Mouse (Mus musculus): ENCODE measurements around the gene Olfr476. TPM values are rescaled to one million over a fixed set of nuclear protein-coding genes. Genes with fewer than 3 reads are reported as not detected.
"Not testable (repeated sequence)": the region's sequence is repeated elsewhere in the genome, so short reads cannot be mapped to it uniquely, and the experiment has no call there.

Gene Olfr476
- not detected in 2 replicates for polyA plus RNA-seq (2014; fragmentation: Nextera tagmentation; extraction: Ambion mirVana)

DNA sequence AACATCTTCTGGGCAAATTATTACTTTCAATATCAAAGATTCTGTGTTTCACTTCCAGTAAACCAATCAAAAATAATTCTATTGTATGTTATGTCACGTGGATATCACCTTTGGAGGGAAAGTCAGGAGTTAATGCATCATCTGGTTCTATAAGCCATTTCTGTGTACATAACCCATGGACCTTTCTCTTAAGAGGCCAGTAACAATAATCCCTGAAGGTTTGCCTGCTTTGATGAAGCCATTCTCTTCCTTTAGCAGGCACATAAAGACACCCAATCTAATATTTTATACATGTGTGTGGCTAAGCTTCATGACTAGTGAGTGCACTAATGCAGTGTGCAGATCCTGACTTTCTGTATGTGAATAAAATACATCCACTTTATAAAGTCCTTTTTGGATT lies at the start of gene Olfr476:
TSS of gene Olfr476 (plus strand) at position 301 of the 400 bp plus-strand sequence.
- Histone ChIP-seq H3K4me3 (ENCODE audit: low read depth, low read length) (no peak within 1 kb of the TSS), H3K36me3 (ENCODE audit: control insufficient read depth, insufficient read depth, low read length) (no peaks in the 10 kb centered on the region), H3K4me2 (no peak within 1 kb of the TSS), H3K9me3 (ENCODE audit: control insufficient read depth, low read length) (no peaks in the 10 kb centered on the region), H3K9ac (ENCODE audit: low read length) (no peak within 1 kb of the TSS), H3K4me1 (ENCODE audit: control insufficient read depth, insufficient read depth, low read length) (no peaks in the 10 kb centered on the region), H3K27me3 (ENCODE audit: control insufficient read depth, insufficient read depth, low read length) (no peaks in the 10 kb centered on the region), H3K27ac (ENCODE audit: low read depth, low read length) (no peak within 1 kb of the TSS)
- DNase-seq (ENCODE audit: low spot score, missing footprints): no peak
- WGBS: 63% methylated on average over 1 of the region's 1 CpGs
- no peak for ATAC-seq (ENCODE audit: low FRiP score)

DNA sequence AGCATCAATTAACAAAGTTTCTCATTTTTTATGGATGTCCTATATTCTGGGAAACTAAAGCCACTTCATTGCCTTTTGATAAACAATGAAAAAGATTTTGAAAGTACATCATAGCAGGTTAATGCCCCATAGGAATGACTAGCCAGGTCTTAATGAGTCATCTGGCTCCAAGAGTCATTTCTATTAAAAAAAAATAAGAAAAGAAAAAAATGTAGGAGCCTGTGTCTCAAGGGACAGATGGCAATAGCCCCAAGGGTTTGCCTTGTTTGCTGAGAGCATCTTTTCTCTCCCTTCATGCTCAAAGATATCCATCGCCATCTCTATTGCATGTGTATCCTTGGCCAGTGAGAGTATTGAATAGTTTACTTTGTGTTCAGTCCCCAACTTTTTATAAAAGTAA lies 34.5 kb upstream of the Olfr476 start, which contains the start of gene Olfr473:
TSS of gene Olfr473 (plus strand) at position 301 of the 400 bp plus-strand sequence.
- H3K27ac ChIP-seq (ENCODE audit: low read depth, low read length): no peak within 1 kb of the TSS
- no peak within 1 kb of the TSS for H3K4me2 ChIP-seq
- H3K27me3 ChIP-seq (ENCODE audit: control insufficient read depth, insufficient read depth, low read length): no peaks in the 10 kb centered on the region
- ATAC-seq (ENCODE audit: low FRiP score): no peak
- H3K4me3 ChIP-seq (ENCODE audit: low read depth, low read length): no peak within 1 kb of the TSS
- H3K9ac ChIP-seq (ENCODE audit: low read length): no peak within 1 kb of the TSS
- DNase-seq (ENCODE audit: low spot score, missing footprints): no peak
- no peaks in the 10 kb centered on the region for H3K9me3 ChIP-seq (ENCODE audit: control insufficient read depth, low read length)
- no peaks in the 10 kb centered on the region for H3K36me3 ChIP-seq (ENCODE audit: control insufficient read depth, insufficient read depth, low read length)
- H3K4me1 ChIP-seq (ENCODE audit: control insufficient read depth, insufficient read depth, low read length): no peaks in the 10 kb centered on the region
- 100% methylated on average over 1 of the region's 1 CpGs for whole genome bisulfite sequencing

GRCm38 (mm10) chr7:107952539-107952938 lies 12.1 kb upstream of the Olfr476 start:
- H3K27ac ChIP-seq (ENCODE audit: low read depth, low read length); H3K4me2 ChIP-seq; H3K27me3 ChIP-seq (ENCODE audit: control insufficient read depth, insufficient read depth, low read length); H3K9ac ChIP-seq (ENCODE audit: low read length); H3K4me1 ChIP-seq (ENCODE audit: control insufficient read depth, insufficient read depth, low read length); H3K4me3 ChIP-seq (ENCODE audit: low read depth, low read length); H3K36me3 ChIP-seq (ENCODE audit: control insufficient read depth, insufficient read depth, low read length); H3K9me3 ChIP-seq (ENCODE audit: control insufficient read depth, low read length); DNase-seq (ENCODE audit: low spot score, missing footprints); ATAC-seq (ENCODE audit: low FRiP score): not testable (repeated sequence)
- 98% methylated on average over 12 of the region's 12 CpGs for WGBS

DNA sequence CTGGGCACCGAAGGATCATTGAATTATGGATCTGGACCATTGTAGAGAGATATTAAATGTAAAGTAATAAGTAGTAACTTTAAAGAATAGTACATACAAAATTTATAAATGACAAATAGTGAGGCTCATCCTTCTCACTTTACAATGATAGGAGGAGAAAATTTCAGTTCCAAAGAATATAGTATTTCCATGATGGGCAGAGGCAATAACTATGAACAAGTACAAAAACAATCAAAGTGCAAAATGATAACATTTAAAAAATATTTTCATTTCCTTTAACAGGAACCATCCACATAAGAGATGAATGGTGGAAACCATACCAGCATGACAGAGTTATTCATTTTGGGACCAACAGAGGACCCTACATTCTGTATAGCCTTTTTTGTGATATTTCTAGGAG lies 10.3 kb upstream of the Olfr476 start, which contains the start of gene Olfr474:
TSS of gene Olfr474 (plus strand) at position 301 of the 400 bp plus-strand sequence.
- 81% methylated on average over 1 of the region's 1 CpGs for WGBS
- Histone ChIP-seq H3K9me3 (ENCODE audit: control insufficient read depth, low read length) (no peaks in the 10 kb centered on the region), H3K27ac (ENCODE audit: low read depth, low read length) (no peak within 1 kb of the TSS), H3K4me1 (ENCODE audit: control insufficient read depth, insufficient read depth, low read length) (no peaks in the 10 kb centered on the region), H3K27me3 (ENCODE audit: control insufficient read depth, insufficient read depth, low read length) (no peaks in the 10 kb centered on the region), H3K36me3 (ENCODE audit: control insufficient read depth, insufficient read depth, low read length) (no peaks in the 10 kb centered on the region), H3K4me2 (no peak within 1 kb of the TSS), H3K4me3 (ENCODE audit: low read depth, low read length) (no peak within 1 kb of the TSS), H3K9ac (ENCODE audit: low read length) (no peak within 1 kb of the TSS)
- no peak for ATAC-seq (ENCODE audit: low FRiP score)
- DNase-seq (ENCODE audit: low spot score, missing footprints): no peak

GRCm38 (mm10) chr7:107986393-107986792 lies 21.8 kb downstream of the Olfr476 start, which contains the start of gene Olfr477:
Gene Olfr477, plus strand, starts transcription at chr7:107986693.
- Histone ChIP-seq H3K4me1 (ENCODE audit: control insufficient read depth, insufficient read depth, low read length) (no peaks in the 10 kb centered on the region), H3K27ac (ENCODE audit: low read depth, low read length) (no peak within 1 kb of the TSS), H3K4me3 (ENCODE audit: low read depth, low read length) (no peak within 1 kb of the TSS), H3K9ac (ENCODE audit: low read length) (no peak within 1 kb of the TSS), H3K36me3 (ENCODE audit: control insufficient read depth, insufficient read depth, low read length) (no peaks in the 10 kb centered on the region), H3K9me3 (ENCODE audit: control insufficient read depth, low read length) (no peaks in the 10 kb centered on the region), H3K27me3 (ENCODE audit: control insufficient read depth, insufficient read depth, low read length) (no peaks in the 10 kb centered on the region), H3K4me2 (no peak within 1 kb of the TSS)
- ATAC-seq (ENCODE audit: low FRiP score) (no peak), DNase-seq (ENCODE audit: low spot score, missing footprints) (no peak)
- 82% methylated on average over 2 of the region's 2 CpGs for WGBS

GRCm38 (mm10) chr7:108014256-108014655 lies 49.7 kb downstream of the Olfr476 start:
- DNase-seq (ENCODE audit: low spot score, missing footprints); ATAC-seq (ENCODE audit: low FRiP score); H3K9me3 ChIP-seq (ENCODE audit: control insufficient read depth, low read length); H3K4me3 ChIP-seq (ENCODE audit: low read depth, low read length); H3K4me1 ChIP-seq (ENCODE audit: control insufficient read depth, insufficient read depth, low read length); H3K4me2 ChIP-seq; H3K27ac ChIP-seq (ENCODE audit: low read depth, low read length); H3K36me3 ChIP-seq (ENCODE audit: control insufficient read depth, insufficient read depth, low read length); H3K27me3 ChIP-seq (ENCODE audit: control insufficient read depth, insufficient read depth, low read length); H3K9ac ChIP-seq (ENCODE audit: low read length): not testable (repeated sequence)

Other genes starting within 250 kb of the Olfr476 start
- gene Cyb5r2, start 206.8 kb upstream of the Olfr476 start, polyA plus RNA-seq (2014; fragmentation: Nextera tagmentation; extraction: Ambion mirVana): 0.56 TPM in 1 of 2 replicates, not detected in the other
- gene Ovch2, start 163.6 kb upstream of the Olfr476 start, polyA plus RNA-seq (2014; fragmentation: Nextera tagmentation; extraction: Ambion mirVana): not detected in 2 replicates
- gene Olfr467, start 152.5 kb upstream of the Olfr476 start, polyA plus RNA-seq (2014; fragmentation: Nextera tagmentation; extraction: Ambion mirVana): not detected in 2 replicates
- gene Olfr469, start 139.3 kb upstream of the Olfr476 start, polyA plus RNA-seq (2014; fragmentation: Nextera tagmentation; extraction: Ambion mirVana): not detected in 2 replicates
- not detected in 2 replicates for gene Olfr470, start 117.3 kb upstream of the Olfr476 start, polyA plus RNA-seq (2014; fragmentation: Nextera tagmentation; extraction: Ambion mirVana)
- not detected in 2 replicates for gene Olfr472, start 66.9 kb upstream of the Olfr476 start, polyA plus RNA-seq (2014; fragmentation: Nextera tagmentation; extraction: Ambion mirVana)
- gene Olfr473, start 34.4 kb upstream of the Olfr476 start, polyA plus RNA-seq (2014; fragmentation: Nextera tagmentation; extraction: Ambion mirVana): not detected in 2 replicates
- not detected in 2 replicates for gene Olfr474, start 10.2 kb upstream of the Olfr476 start, polyA plus RNA-seq (2014; fragmentation: Nextera tagmentation; extraction: Ambion mirVana)
- gene Olfr477, start 21.9 kb downstream of the Olfr476 start, polyA plus RNA-seq (2014; fragmentation: Nextera tagmentation; extraction: Ambion mirVana): not detected in 2 replicates
- gene Olfr478, start 69.2 kb downstream of the Olfr476 start, polyA plus RNA-seq (2014; fragmentation: Nextera tagmentation; extraction: Ambion mirVana): not detected in 2 replicates
- gene Olfr479, start 85.9 kb downstream of the Olfr476 start, polyA plus RNA-seq (2014; fragmentation: Nextera tagmentation; extraction: Ambion mirVana): not detected in 2 replicates
- gene Olfr480, start 102.5 kb downstream of the Olfr476 start, polyA plus RNA-seq (2014; fragmentation: Nextera tagmentation; extraction: Ambion mirVana): not detected in 2 replicates
- not detected in 2 replicates for gene Olfr481, start 115.1 kb downstream of the Olfr476 start, polyA plus RNA-seq (2014; fragmentation: Nextera tagmentation; extraction: Ambion mirVana)
- gene Olfr482, start 132.8 kb downstream of the Olfr476 start, polyA plus RNA-seq (2014; fragmentation: Nextera tagmentation; extraction: Ambion mirVana): not detected in 2 replicates
- not detected in 2 replicates for gene Olfr483, start 136.0 kb downstream of the Olfr476 start, polyA plus RNA-seq (2014; fragmentation: Nextera tagmentation; extraction: Ambion mirVana)
- not detected in 2 replicates for gene Olfr484, start 162.6 kb downstream of the Olfr476 start, polyA plus RNA-seq (2014; fragmentation: Nextera tagmentation; extraction: Ambion mirVana)
- gene Olfr485, start 195.1 kb downstream of the Olfr476 start, polyA plus RNA-seq (2014; fragmentation: Nextera tagmentation; extraction: Ambion mirVana): not detected in 2 replicates
- gene Olfr486, start 207.9 kb downstream of the Olfr476 start, polyA plus RNA-seq (2014; fragmentation: Nextera tagmentation; extraction: Ambion mirVana): not detected in 2 replicates
- gene Olfr487, start 249.8 kb downstream of the Olfr476 start, polyA plus RNA-seq (2014; fragmentation: Nextera tagmentation; extraction: Ambion mirVana): not detected in 2 replicates

Measured in midbrain, embryonic 11.5 days (tissue).